Mouse (Mus musculus) limb, embryonic 14.5 days (tissue): Measurements from ENCODE around the gene Klhl31. TPM values are rescaled to one million over a fixed set of nuclear protein-coding genes. Genes with fewer than 3 reads are reported as not detected.

Experiments
- ATAC-seq: fragments of 200-750 bp; cut with Nextera tagmentation; 2 replicates; pipeline ENCODE4 v1.8.0; 2017; ENCODE audit warnings: low read depth, moderate number of reproducible peaks, moderate TSS enrichment; ENCODE audit not compliant: low FRiP score
- DNase-seq: peaks from one replicate; pipeline ENCODE4 v3.0.0-alpha.2; 2015; ENCODE audit warnings: low spot score
- H3K27ac ChIP-seq: fragments of 300-500 bp; sonication (generic); replicated peaks from 2 replicates; pipeline ENCODE4 v1.5.1; 2014; ENCODE audit warnings: low read depth, mild to moderate bottlenecking, low read length, moderate library complexity, mixed read lengths
- H3K27me3 ChIP-seq: fragments of 300-500 bp; sonication (generic); 2 replicates; pipeline ENCODE4 v1.6.1; 2014; ENCODE audit warnings: low read length, mixed read lengths; ENCODE audit not compliant: control insufficient read depth, insufficient read depth
- H3K36me3 ChIP-seq: fragments of 300-500 bp; sonication (generic); 2 replicates; pipeline ENCODE4 v1.6.1; 2014; ENCODE audit warnings: mild to moderate bottlenecking, low read length, moderate library complexity, mixed read lengths; ENCODE audit not compliant: control insufficient read depth, insufficient read depth
- H3K4me1 ChIP-seq: fragments of 300-500 bp; sonication (generic); 2 replicates; pipeline ENCODE4 v1.6.1; 2014; ENCODE audit warnings: antibody characterized with exemption, low read length, mixed read lengths; ENCODE audit not compliant: control insufficient read depth, insufficient read depth
- H3K4me2 ChIP-seq: fragments of 300-500 bp; sonication (generic); replicated peaks from 2 replicates; pipeline ENCODE4 v1.6.1; 2014; ENCODE audit warnings: low read depth, mild to moderate bottlenecking, low read length, moderate library complexity; ENCODE audit not compliant: severe bottlenecking
- H3K4me3 ChIP-seq: fragments of 300-500 bp; sonication (generic); replicated peaks from 2 replicates; pipeline ENCODE4 v1.5.1; 2014; ENCODE audit warnings: low read length
- H3K9ac ChIP-seq: fragments of 300-500 bp; sonication (generic); 2 replicates; pipeline ENCODE4 v1.6.1; 2014; ENCODE audit warnings: mild to moderate bottlenecking, low read depth, low read length, moderate library complexity; ENCODE audit not compliant: severe bottlenecking
- H3K9me3 ChIP-seq: fragments of 300-500 bp; sonication (generic); 2 replicates; pipeline ENCODE4 v1.6.1; 2016; ENCODE audit warnings: low read length; ENCODE audit not compliant: control insufficient read depth
- POLR2A ChIP-seq: fragments of 200-500 bp; IDR thresholded peaks from 2 replicates; pipeline ENCODE4 v1.8.0; 2012; ENCODE audit warnings: inconsistent platforms, mild to moderate bottlenecking, moderate library complexity, borderline replicate concordance; ENCODE audit not compliant: insufficient read depth, insufficient read length; ENCODE audit errors: extremely low read depth
- WGBS: fragments of 180-500 bp; shearing (Covaris S2); extraction: QIAGEN DNeasy Blood & Tissue Kit; methylation state at CpG from one replicate; pipeline ENCODE4 v1.1.7; 2014; 5-methylcytosine and 5-hydroxymethylcytosine counted together
- polyA plus RNA-seq, 2 experiments: library from polyadenylated mRNA; depleted of rRNA in 1 of 2; stranded (reverse) in 1 of 2; unstranded in 1 of 2; fragments of >200 nt; fragmentation: Nextera tagmentation in 1 of 2; extraction: Ambion mirVana in 1 of 2; gene quantifications; 2 replicates each; pipeline versions ENCODE4 v1.2.1 to v1.2.3; 2012 to 2014

Klhl31 gene
- polyA plus RNA-seq, 2 experiments, result 3.1 to 17.1 TPM

GRCm38 (mm10) chr9:77655181-77655934 is 19.1 kb downstream of the Klhl31 start:
- Histone ChIP-seq H3K4me2 (peak overlapping the region; percentile 100), H3K9ac (peak overlapping the region; percentile 53), H3K36me3 (no peaks in the 10 kb centered on the region), H3K27ac (no peak overlapping the region), H3K4me1 (peaks cover 4% of the 10 kb centered on the region; the same call in 1 of the 2 replicates), H3K4me3 (peak overlapping the region; percentile 54), H3K9me3 (no peaks in the 10 kb centered on the region), H3K27me3 (peaks cover 11% of the 10 kb centered on the region; the same call in 1 of the 2 replicates)
- ATAC-seq (peak; percentile 64), DNase-seq (peak; percentile 15)
- WGBS, result under 1% methylated on average over 80 of the region's 85 CpGs
- TF ChIP-seq POLR2A, result no peak

- Histone ChIP-seq H3K4me3 (peak overlapping the region; percentile 54), H3K9me3 (no peaks in the 10 kb centered on the region), H3K36me3 (no peaks in the 10 kb centered on the region), H3K4me1 (peaks cover 4% of the 10 kb centered on the region; the same call in 1 of the 2 replicates), H3K27ac (no peak overlapping the region), H3K9ac (peak overlapping the region; percentile 53; the same call in 1 of the 2 replicates), H3K27me3 (peaks cover 11% of the 10 kb centered on the region; the same call in 1 of the 2 replicates), H3K4me2 (peak overlapping the region; percentile 100)
- under 1% methylated on average over 7 of the region's 7 CpGs for WGBS
- no peak for TF ChIP-seq POLR2A
- ATAC-seq (peak; percentile 64), DNase-seq (peak; percentile 93)
Measured at GRCm38 (mm10) chr9:77655935-77656288, 19.6 kb downstream of the Klhl31 start.

GRCm38 (mm10) chr9:77662917-77663316 is 26.6 kb downstream of the Klhl31 start:
- no peak overlapping the region for H3K27ac ChIP-seq
- H3K27me3 ChIP-seq, result no peaks in the 10 kb centered on the region
- H3K4me3 ChIP-seq, result no peak overlapping the region
- H3K4me1 ChIP-seq, result no peaks in the 10 kb centered on the region
- no peak for TF ChIP-seq POLR2A
- no peak overlapping the region for H3K4me2 ChIP-seq
- DNase-seq (no peak), ATAC-seq (no peak)
- H3K9me3 ChIP-seq, result no peaks in the 10 kb centered on the region
- H3K36me3 ChIP-seq, result no peaks in the 10 kb centered on the region
- 54% methylated on average over 3 of the region's 3 CpGs for WGBS
- H3K9ac ChIP-seq, result no peak overlapping the region

DNA sequence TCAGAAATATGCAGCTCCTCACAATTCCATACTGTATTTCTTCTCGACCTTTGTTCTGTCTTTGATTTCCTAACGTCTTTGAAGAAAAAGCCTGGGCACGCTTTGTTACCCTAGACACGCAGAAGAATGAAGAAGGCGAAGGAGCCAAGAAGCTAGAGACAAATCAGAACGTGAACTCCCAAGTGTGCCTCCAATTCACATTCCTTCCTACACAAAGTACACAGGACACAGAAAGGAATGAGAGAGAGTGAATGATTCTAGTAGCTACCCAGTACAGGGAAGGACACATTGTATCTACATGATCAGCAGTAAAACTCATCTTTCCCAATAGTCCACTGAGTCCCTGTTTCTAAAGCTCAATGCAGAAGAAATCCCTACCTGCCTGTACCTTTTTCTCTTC is 33.8 kb downstream of the Klhl31 start:
- Histone ChIP-seq H3K9ac (no peak overlapping the region), H3K4me3 (no peak overlapping the region), H3K9me3 (no peaks in the 10 kb centered on the region), H3K27ac (no peak overlapping the region), H3K4me1 (no peaks in the 10 kb centered on the region), H3K27me3 (no peaks in the 10 kb centered on the region), H3K36me3 (no peaks in the 10 kb centered on the region), H3K4me2 (no peak overlapping the region)
- DNase-seq (no peak), ATAC-seq (no peak)
- 85% methylated on average over 6 of the region's 6 CpGs for WGBS
- TF ChIP-seq POLR2A, result no peak

DNA sequence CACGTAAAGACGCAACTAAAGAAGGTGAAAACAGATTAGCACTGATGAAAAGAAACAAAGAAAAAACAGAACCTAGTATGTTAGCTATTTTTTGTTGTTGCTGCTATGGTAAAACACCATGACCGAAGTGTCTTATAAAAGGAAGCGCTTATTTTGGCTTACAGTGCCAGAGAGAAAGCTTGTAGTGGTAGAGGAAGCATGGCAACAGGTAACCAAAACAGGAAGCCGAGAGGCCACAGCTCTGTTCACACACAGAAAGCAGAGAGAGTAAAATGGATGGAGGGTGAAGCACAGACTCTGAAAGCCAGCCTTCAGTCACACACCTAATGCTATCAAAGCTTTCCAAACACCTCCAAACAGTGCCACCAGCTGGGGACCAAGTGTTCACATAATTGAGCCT is 34.7 kb downstream of the Klhl31 start:
- no peaks in the 10 kb centered on the region for H3K36me3 ChIP-seq
- no peak for DNase-seq
- H3K9me3 ChIP-seq, result no peaks in the 10 kb centered on the region
- H3K4me3 ChIP-seq, result no peak overlapping the region
- TF ChIP-seq POLR2A, result no peak
- no peak overlapping the region for H3K4me2 ChIP-seq
- WGBS, result 93% methylated on average over 5 of the region's 5 CpGs
- ATAC-seq, result no peak
- no peak overlapping the region for H3K27ac ChIP-seq
- no peaks in the 10 kb centered on the region for H3K4me1 ChIP-seq
- no peak overlapping the region for H3K9ac ChIP-seq
- H3K27me3 ChIP-seq, result no peaks in the 10 kb centered on the region
